Mouse (Mus musculus) heart, adult 8-10 months (tissue): Measurements from ENCODE around the gene Tmprss7. TPM values are rescaled to one million over a fixed set of nuclear protein-coding genes. Genes with fewer than 3 reads are reported as not detected.

Source experiments
- DNase-seq: peaks from one replicate; pipeline ENCODE4 v3.0.0; 2022; ENCODE audit warnings: low spot score
- total RNA-seq, 4 experiments: library from RNA; stranded (reverse); gene quantifications; 2 replicates each; pipeline ENCODE4 v1.2.4; 2022

The Tmprss7 gene
- total RNA-seq, 4 experiments from 2014 or later, result not detected

GRCm38 (mm10) chr16:45685295-45685694, 8.2 kb downstream of the Tmprss7 start:
- no peak for DNase-seq

- peak; percentile 58 for DNase-seq
Measured at GRCm38 (mm10) chr16:45684815-45685214, 8.6 kb downstream of the Tmprss7 start.

- no peak for DNase-seq
Measured at GRCm38 (mm10) chr16:45676462-45676861, 17.0 kb downstream of the Tmprss7 start.

GRCm38 (mm10) chr16:45670005-45670404, 23.5 kb downstream of the Tmprss7 start:
- DNase-seq, result no peak

- no peak for DNase-seq
Measured at GRCm38 (mm10) chr16:45668178-45668577, 25.3 kb downstream of the Tmprss7 start.

GRCm38 (mm10) chr16:45666136-45666535, 27.3 kb downstream of the Tmprss7 start:
- DNase-seq, result no peak

- no peak for DNase-seq
Measured at GRCm38 (mm10) chr16:45662381-45662780, 31.1 kb downstream of the Tmprss7 start.

- DNase-seq, result no peak
Measured at GRCm38 (mm10) chr16:45659596-45659995, 33.9 kb downstream of the Tmprss7 start.

GRCm38 (mm10) chr16:45658248-45658647, 35.2 kb downstream of the Tmprss7 start:
- DNase-seq, result no peak

GRCm38 (mm10) chr16:45657574-45658159, 35.8 kb downstream of the Tmprss7 start:
- no peak for DNase-seq

- no peak for DNase-seq
Measured at GRCm38 (mm10) chr16:45654465-45654864, 39.0 kb downstream of the Tmprss7 start.

GRCm38 (mm10) chr16:45653934-45654332, 39.5 kb downstream of the Tmprss7 start, which contains the start of gene BC016579:
Gene BC016579, minus strand, starts transcription at chr16:45654068.
- no peak for DNase-seq

GRCm38 (mm10) chr16:45653009-45653933, 40.2 kb downstream of the Tmprss7 start:
- DNase-seq, result no peak

GRCm38 (mm10) chr16:45651497-45651896, 42.0 kb downstream of the Tmprss7 start:
- DNase-seq, result no peak

GRCm38 (mm10) chr16:45644380-45644779, 49.1 kb downstream of the Tmprss7 start:
- peak; percentile 26 for DNase-seq

- DNase-seq, result no peak
Measured at GRCm38 (mm10) chr16:45643944-45644343, 49.5 kb downstream of the Tmprss7 start.

- DNase-seq, result no peak
Measured at GRCm38 (mm10) chr16:45641301-45641700, 52.2 kb downstream of the Tmprss7 start.

- no peak for DNase-seq
Measured at GRCm38 (mm10) chr16:45640070-45640762, 53.2 kb downstream of the Tmprss7 start.

GRCm38 (mm10) chr16:45635826-45636225, 57.6 kb downstream of the Tmprss7 start:
- DNase-seq, result no peak

GRCm38 (mm10) chr16:45632420-45632819, 61.0 kb downstream of the Tmprss7 start:
- no peak for DNase-seq

- peak; percentile 70 for DNase-seq
Measured at GRCm38 (mm10) chr16:45630347-45630960, 63.0 kb downstream of the Tmprss7 start.
